Mouse (Mus musculus) lung, embryonic 16.5 days (tissue): ENCODE results near the gene Susd2. TPM values are rescaled to one million over a fixed set of nuclear protein-coding genes. Genes with fewer than 3 reads are reported as not detected.

Experiments
- ATAC-seq: fragments of 200-750 bp; cut with Nextera tagmentation; 2 replicates; pipeline ENCODE4 v1.8.0; 2017; ENCODE audit warnings: low read depth, mild to moderate bottlenecking, moderate library complexity
- H3K27ac ChIP-seq: fragments of 300-500 bp; sonication (generic); 2 replicates; pipeline ENCODE4 v1.5.1; 2014; ENCODE audit warnings: mild to moderate bottlenecking, control low read depth, low read length
- H3K27me3 ChIP-seq: fragments of 300-500 bp; sonication (generic); 2 replicates; pipeline ENCODE4 v1.6.1; 2014; ENCODE audit warnings: low read depth, low read length, mixed read lengths; ENCODE audit not compliant: control insufficient read depth, insufficient read depth
- H3K36me3 ChIP-seq: fragments of 300-500 bp; sonication (generic); 2 replicates; pipeline ENCODE4 v1.6.1; 2014; ENCODE audit warnings: low read length; ENCODE audit not compliant: control insufficient read depth, insufficient read depth
- H3K4me1 ChIP-seq: fragments of 300-500 bp; sonication (generic); replicated peaks from 2 replicates; pipeline ENCODE4 v1.6.1; 2014; ENCODE audit warnings: low read length, mixed read lengths; ENCODE audit not compliant: control insufficient read depth, insufficient read depth
- H3K4me2 ChIP-seq: fragments of 300-500 bp; sonication (generic); 2 replicates; pipeline ENCODE4 v1.6.1; 2014; ENCODE audit warnings: low read depth, low read length, control low read depth
- H3K4me3 ChIP-seq: fragments of 300-500 bp; sonication (generic); 2 replicates; pipeline ENCODE4 v1.5.1; 2014; ENCODE audit warnings: mild to moderate bottlenecking, low read length, control low read depth
- H3K9ac ChIP-seq: fragments of 300-500 bp; sonication (generic); 2 replicates; pipeline ENCODE4 v1.6.1; 2014; ENCODE audit warnings: low read length, control low read depth
- H3K9me3 ChIP-seq: fragments of 300-500 bp; sonication (generic); 2 replicates; pipeline ENCODE4 v1.6.1; 2016; ENCODE audit warnings: low read length; ENCODE audit not compliant: control insufficient read depth
- WGBS: fragments of 180-500 bp; shearing (Covaris S2); extraction: QIAGEN DNeasy Blood & Tissue Kit; methylation state at CpG from one replicate; pipeline ENCODE4 v1.1.7; 2014; 5-methylcytosine and 5-hydroxymethylcytosine counted together
- polyA plus RNA-seq: library from polyadenylated mRNA; unstranded; fragments of >200 nt; fragmentation: Nextera tagmentation; extraction: Ambion mirVana; gene quantifications from 2 replicates; pipeline ENCODE4 v1.2.1, GENCODE M21; 2015

Susd2 gene
- polyA plus RNA-seq, 1 experiment from 2014 or later, result 11.0 TPM

GRCm38 (mm10) chr10:75635693-75636055 is 8.1 kb downstream of the Susd2 start:
- 4% methylated on average over 9 of the region's 9 CpGs for WGBS
- ATAC-seq, result peak; percentile 37; the same call in 1 of the 2 replicates
- Histone ChIP-seq H3K9ac (no peak overlapping the region), H3K27me3 (no peaks in the 10 kb centered on the region), H3K9me3 (no peaks in the 10 kb centered on the region), H3K4me1 (no peaks in the 10 kb centered on the region), H3K4me3 (no peak overlapping the region), H3K27ac (no peak overlapping the region), H3K36me3 (no peaks in the 10 kb centered on the region), H3K4me2 (no peak overlapping the region)

- WGBS, result 66% methylated on average over 14 of the region's 14 CpGs
- Histone ChIP-seq H3K4me1 (no peaks in the 10 kb centered on the region), H3K27me3 (no peaks in the 10 kb centered on the region), H3K36me3 (no peaks in the 10 kb centered on the region), H3K9me3 (no peaks in the 10 kb centered on the region), H3K4me3 (no peak overlapping the region), H3K27ac (no peak overlapping the region), H3K4me2 (no peak overlapping the region), H3K9ac (no peak overlapping the region)
- ATAC-seq, result no peak
Observed at GRCm38 (mm10) chr10:75635019-75635692, 8.7 kb downstream of the Susd2 start.

- Histone ChIP-seq H3K27me3 (no peaks in the 10 kb centered on the region), H3K36me3 (no peaks in the 10 kb centered on the region), H3K9ac (no peak overlapping the region), H3K9me3 (no peaks in the 10 kb centered on the region), H3K4me3 (no peak overlapping the region), H3K27ac (no peak overlapping the region), H3K4me2 (no peak overlapping the region), H3K4me1 (no peaks in the 10 kb centered on the region)
- ATAC-seq, result no peak
- 95% methylated on average over 8 of the region's 8 CpGs for WGBS
Observed at GRCm38 (mm10) chr10:75634610-75635009, 9.2 kb downstream of the Susd2 start.

- H3K9me3 ChIP-seq, result no peaks in the 10 kb centered on the region
- no peak overlapping the region for H3K4me3 ChIP-seq
- H3K4me2 ChIP-seq, result no peak overlapping the region
- ATAC-seq, result no peak
- no peak overlapping the region for H3K27ac ChIP-seq
- H3K36me3 ChIP-seq, result no peaks in the 10 kb centered on the region
- no peaks in the 10 kb centered on the region for H3K27me3 ChIP-seq
- WGBS, result 71% methylated on average over 12 of the region's 14 CpGs
- H3K4me1 ChIP-seq, result no peaks in the 10 kb centered on the region
- no peak overlapping the region for H3K9ac ChIP-seq
Observed at GRCm38 (mm10) chr10:75633576-75634139, 10.2 kb downstream of the Susd2 start.

- WGBS, result 77% methylated on average over 5 of the region's 5 CpGs
- H3K4me2 ChIP-seq, result no peak overlapping the region
- peak; percentile 24; the same call in 1 of the 2 replicates for ATAC-seq
- H3K9me3 ChIP-seq, result no peaks in the 10 kb centered on the region
- no peak overlapping the region for H3K9ac ChIP-seq
- H3K27me3 ChIP-seq, result no peaks in the 10 kb centered on the region
- H3K36me3 ChIP-seq, result no peaks in the 10 kb centered on the region
- H3K27ac ChIP-seq, result no peak overlapping the region
- no peaks in the 10 kb centered on the region for H3K4me1 ChIP-seq
- H3K4me3 ChIP-seq, result no peak overlapping the region
Observed at GRCm38 (mm10) chr10:75633048-75633447, 10.8 kb downstream of the Susd2 start.

- H3K4me3 ChIP-seq, result no peak overlapping the region
- no peak overlapping the region for H3K4me2 ChIP-seq
- H3K4me1 ChIP-seq, result no peaks in the 10 kb centered on the region
- 49% methylated on average over 5 of the region's 5 CpGs for WGBS
- H3K27me3 ChIP-seq, result no peaks in the 10 kb centered on the region
- no peaks in the 10 kb centered on the region for H3K9me3 ChIP-seq
- no peaks in the 10 kb centered on the region for H3K36me3 ChIP-seq
- ATAC-seq, result peak; percentile 32
- no peak overlapping the region for H3K9ac ChIP-seq
- H3K27ac ChIP-seq, result no peak overlapping the region
Observed at GRCm38 (mm10) chr10:75632633-75633032, 11.2 kb downstream of the Susd2 start.

GRCm38 (mm10) chr10:75627490-75627889 is 16.3 kb downstream of the Susd2 start:
- no peaks in the 10 kb centered on the region for H3K27me3 ChIP-seq
- no peak overlapping the region for H3K4me3 ChIP-seq
- H3K36me3 ChIP-seq, result no peaks in the 10 kb centered on the region
- no peak overlapping the region for H3K4me2 ChIP-seq
- H3K9ac ChIP-seq, result no peak overlapping the region
- no peak for ATAC-seq
- no peaks in the 10 kb centered on the region for H3K9me3 ChIP-seq
- H3K27ac ChIP-seq, result peak overlapping the region; percentile 16; the same call in 1 of the 2 replicates
- 43% methylated on average over 3 of the region's 3 CpGs for WGBS
- peaks cover 4% of the 10 kb centered on the region for H3K4me1 ChIP-seq

GRCm38 (mm10) chr10:75626991-75627390 is 16.8 kb downstream of the Susd2 start:
- H3K4me2 ChIP-seq, result no peak overlapping the region
- peak overlapping the region; percentile 16; the same call in 1 of the 2 replicates for H3K27ac ChIP-seq
- peaks cover 4% of the 10 kb centered on the region for H3K4me1 ChIP-seq
- H3K9me3 ChIP-seq, result no peaks in the 10 kb centered on the region
- H3K9ac ChIP-seq, result no peak overlapping the region
- peak; percentile 90 for ATAC-seq
- H3K36me3 ChIP-seq, result no peaks in the 10 kb centered on the region
- H3K4me3 ChIP-seq, result no peak overlapping the region
- 49% methylated on average over 3 of the region's 3 CpGs for WGBS
- no peaks in the 10 kb centered on the region for H3K27me3 ChIP-seq

- Histone ChIP-seq H3K9ac (no peak overlapping the region), H3K4me2 (no peak overlapping the region), H3K4me3 (no peak overlapping the region), H3K27me3 (no peaks in the 10 kb centered on the region), H3K27ac (no peak overlapping the region), H3K9me3 (no peaks in the 10 kb centered on the region), H3K4me1 (peaks cover 4% of the 10 kb centered on the region), H3K36me3 (no peaks in the 10 kb centered on the region)
- 23% methylated on average over 6 of the region's 6 CpGs for WGBS
- ATAC-seq, result no peak
Observed at GRCm38 (mm10) chr10:75625920-75626319, 17.9 kb downstream of the Susd2 start.
